Mouse (Mus musculus): ENCODE measurements at regions not wholly inside any gene's neighbourhood (a gene's known extent, or its start where the extent isn't known, plus 50 kb on each side); places are given as distances from the start of the nearest gene placed in this dataset.
"Not testable (repeated sequence)": the region's sequence is repeated elsewhere in the genome, so short reads cannot be mapped to it uniquely, and the experiment has no call there.

DNA sequence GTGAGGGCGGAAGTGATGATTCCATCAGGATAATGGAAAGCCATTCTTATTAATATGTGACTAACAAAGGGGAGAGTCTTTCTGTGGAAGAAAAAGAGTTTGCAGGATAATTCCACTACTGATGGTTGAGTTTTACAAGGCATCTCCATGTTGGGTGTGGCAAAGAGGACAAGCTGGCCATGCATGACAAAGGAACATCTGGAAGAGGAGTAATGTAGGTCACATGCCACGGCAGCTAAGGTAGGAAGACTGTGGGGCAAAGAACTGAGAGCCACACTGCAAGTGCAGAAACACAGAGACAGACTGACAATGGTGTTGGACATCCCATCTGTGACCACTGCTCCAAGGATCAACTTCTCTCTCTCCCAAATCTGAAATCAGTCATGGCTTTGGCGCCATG, 196.4 kb upstream of the Gdi2 start:
- in situ Hi-C loops (cut with MboI, MseI) = loop anchor here (5.0 kb wide), 1 partner anchor 66 kb away; no protein-coding TSS in a partner anchor

DNA sequence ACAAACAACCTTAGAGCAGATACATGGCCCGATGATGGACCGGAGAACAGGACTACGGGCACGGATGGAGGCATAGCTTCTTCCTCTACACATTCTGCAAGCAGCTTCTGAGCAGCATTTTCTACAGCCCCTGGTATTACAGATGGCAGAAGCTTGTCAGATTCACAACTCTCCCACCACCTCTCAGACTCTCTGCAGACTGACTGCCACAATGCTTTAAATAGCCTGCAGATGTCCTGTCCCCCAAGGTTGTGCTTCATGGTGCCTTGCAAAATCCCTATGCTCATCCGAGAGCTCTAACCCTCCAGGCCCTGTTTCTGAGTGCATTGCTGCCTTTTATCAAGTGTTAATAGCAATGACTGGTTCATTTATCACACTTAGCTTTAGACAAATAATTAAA, 194.3 kb upstream of the Gdi2 start:
- in situ Hi-C loops (cut with MboI, MseI) = loop anchor here (5.0 kb wide), 1 partner anchor 64 kb away; no protein-coding TSS in a partner anchor

DNA sequence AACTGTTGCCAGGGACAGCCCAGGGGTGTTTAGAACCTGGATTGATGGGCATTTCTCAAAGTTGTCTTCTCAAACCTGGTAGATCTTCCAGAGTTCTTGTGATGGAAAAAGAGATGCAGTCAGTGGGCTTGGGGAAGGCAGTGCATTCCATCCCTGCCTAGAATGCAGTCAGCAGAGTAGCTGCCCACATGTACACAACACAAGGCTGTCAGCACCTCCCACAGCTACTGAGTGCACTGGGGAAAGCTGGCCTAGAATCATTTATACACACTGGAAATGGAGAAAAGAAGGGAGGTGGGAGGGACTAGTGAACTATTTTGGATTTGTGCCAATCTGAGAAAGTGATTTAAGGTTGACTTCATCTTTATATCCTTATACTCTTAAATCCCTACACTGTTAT, 183.0 kb upstream of the Gdi2 start:
- in situ Hi-C loops (cut with MboI, MseI) = not testable (repeated sequence)

DNA sequence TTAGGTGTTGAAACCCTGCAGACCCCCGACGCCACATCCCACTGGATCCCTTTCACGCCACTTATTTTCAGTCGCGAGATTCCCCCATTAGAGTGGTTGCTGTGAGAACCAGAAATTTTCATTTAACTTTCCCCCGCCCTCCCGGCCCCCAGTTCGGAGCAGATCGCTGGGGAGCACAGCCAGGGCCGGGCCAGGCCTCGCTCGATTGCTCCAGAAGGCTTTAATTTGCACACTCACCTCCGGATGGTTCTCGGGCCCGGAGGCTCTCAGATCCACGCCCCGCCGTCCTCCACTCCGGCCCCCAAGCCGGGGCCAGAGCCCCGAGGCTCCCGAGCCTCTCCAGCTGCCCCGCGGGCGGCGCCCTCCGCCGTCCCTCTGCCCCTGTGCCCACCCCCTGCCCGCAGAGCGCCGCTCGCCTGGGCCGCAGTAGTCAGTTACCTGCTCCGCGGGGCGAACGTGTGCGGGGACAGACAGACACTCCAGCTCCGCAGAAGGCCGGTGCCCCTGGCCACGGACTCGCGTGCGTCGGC, 179.7 kb upstream of the Gdi2 start:
- in situ Hi-C loops (cut with MboI, MseI) = no loop called here

DNA sequence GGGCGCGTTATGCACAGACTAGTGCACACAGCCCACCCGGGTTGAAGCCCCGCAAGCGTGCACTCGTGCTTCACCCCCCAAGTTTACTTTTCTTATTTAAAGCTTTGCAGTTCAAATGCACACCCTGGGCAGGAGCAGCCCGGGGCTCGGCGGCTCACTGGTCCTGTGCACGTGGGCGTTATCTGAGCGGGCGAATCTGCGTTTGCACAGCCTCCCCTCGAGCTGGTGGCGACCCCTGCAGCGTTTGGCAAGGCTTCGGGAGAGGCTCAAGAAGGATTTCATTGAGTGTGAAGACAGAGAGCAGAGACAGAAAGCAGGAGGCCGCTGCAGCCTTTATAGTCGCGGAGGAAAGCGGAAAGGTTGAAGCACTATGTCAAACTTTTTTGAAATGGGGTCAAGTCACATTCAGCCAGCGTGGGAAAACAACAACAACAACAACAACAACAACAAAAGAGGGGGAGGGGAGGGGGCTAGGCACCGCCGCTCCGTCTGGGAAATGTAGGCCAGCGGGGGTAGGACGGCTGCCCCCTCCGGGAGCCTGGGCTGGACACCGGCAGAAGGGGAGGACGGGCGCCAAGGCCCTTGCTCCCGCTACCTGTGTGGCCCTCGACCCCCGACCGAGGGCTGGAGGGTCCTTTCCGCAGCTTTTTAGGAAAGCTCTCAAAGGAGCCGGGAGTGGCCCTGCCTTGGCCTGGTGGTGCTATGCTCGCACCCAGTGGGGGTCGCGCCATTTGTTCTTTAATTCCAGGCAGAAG, 178.7 kb upstream of the Gdi2 start:
- in situ Hi-C loops (cut with MboI, MseI) = no loop called here

DNA sequence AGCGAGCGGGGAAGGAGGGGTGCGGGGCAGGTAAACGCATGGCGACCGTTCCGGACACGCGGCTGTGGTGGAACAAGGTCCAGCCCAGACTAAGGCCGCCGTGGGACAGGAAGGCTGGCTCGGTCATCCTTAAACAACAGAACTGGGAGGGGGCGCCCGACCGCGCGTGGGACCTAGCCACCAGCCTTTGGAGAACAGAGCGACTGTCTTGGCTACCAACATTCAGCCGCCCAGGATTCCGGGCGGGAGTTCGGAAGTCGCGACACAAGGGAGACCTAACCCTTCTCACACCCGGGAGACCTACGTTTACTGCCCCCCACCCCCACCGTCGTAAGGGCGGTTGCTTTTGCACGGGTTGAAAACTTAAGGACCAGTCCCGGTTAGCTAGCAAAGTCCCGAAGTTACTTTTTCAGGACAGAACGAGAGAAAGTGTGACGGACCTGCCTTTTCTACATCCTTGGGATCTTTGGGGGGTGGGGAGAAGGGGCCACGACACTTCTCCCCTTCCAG, 178.1 kb upstream of the Gdi2 start:
- in situ Hi-C loops (cut with MboI, MseI) = not testable (repeated sequence)

DNA sequence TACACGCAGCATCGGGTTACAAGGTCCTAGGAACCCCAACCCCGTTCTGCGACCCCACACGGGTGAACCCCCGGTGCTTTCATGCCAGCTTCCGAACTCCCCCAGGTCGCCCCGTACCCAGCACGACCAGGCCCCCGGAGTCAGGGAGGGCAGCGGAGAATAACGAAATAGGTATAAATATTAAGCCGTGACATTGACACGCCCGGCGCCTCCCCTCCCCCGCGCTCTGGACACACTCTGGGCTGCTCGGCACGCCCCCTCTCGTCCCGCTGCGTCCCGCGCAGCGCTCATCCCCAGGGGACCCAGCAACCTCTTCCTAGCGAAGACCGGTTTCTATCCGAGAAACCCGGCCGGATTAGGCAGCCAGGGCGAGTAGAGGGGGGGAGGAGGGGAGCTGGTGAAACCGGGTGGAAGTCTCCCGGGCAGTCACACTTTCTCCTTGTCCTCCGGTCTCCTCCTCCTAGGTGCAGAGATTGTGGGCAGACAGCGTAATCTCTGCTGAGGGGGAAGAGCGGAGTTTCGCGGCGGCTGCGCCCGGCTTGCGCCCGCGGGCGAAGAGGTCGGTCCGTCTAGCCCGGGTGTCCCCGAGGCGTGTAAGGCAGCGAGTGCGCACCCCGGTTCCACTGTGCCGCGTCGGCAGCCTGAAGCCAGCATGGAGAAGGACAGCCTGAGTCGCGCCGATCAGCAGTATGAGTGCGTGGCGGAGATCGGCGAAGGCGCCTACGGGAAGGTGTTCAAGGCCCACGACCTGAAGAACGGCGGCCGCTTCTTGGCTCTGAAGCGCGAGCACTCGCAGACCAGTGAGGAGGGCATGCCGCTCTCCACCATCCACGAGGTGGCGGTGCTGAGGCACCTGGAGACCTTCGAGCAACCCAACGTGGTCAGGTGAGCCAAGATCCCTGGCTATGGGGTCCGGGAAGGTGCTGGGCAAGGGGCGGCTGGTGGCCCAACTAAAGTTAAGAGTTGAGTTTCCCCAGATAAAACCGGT, 177.1 kb upstream of the Gdi2 start:
- in situ Hi-C loops (cut with MboI, MseI) = no loop called here

DNA sequence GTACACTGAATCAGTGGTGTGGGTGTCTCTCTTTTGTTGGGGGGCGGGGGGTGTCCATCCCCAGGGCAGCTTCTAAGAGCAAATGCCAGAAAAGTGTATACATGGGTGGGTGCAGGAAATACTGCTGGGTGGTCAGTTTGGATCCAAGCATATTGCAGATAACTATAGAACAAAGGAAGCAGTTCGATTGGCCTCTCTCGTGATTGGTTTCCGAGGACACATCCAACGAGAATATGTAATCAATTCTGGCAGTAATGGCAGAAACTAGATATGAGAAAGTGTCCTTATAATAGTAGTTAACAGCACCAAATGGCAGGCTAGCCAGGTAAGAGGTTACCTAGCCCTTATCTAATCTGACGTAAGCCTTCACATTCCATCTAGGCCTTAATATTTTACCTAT, 165.2 kb upstream of the Gdi2 start:
- in situ Hi-C loops (cut with MboI, MseI) = no loop called here

DNA sequence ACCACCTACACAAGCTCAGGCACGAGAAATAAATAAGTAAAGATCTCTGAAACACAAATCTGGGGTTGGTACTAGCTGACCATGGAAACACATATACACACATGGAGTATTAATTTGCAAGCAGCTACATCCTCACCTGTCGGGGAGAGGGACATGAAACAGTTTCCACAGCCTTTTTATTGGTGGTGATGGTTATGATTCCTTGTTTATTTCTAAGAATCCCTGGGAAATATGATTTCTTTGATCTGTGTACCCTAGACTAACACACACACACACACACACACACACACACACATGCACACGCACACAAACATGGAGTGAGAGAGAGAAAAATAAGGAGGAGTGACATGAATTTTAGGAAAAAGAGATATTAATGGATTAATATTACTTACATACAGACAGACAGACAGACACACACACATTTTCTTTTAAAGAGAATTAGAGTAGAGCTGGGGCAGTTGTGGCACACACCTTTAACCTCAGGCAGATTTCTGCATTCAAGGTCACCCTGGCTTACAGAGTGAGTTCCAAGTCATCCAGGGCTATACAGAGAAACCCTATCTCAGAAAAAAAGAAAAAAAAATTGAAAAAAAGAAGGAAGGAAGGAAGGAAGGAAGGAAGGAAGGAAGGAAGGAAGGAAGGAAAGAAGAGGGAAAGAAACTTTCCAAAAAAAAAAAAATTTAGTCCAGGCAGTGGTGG, 164.2 kb upstream of the Gdi2 start:
- in situ Hi-C loops (cut with MboI, MseI) = not testable (repeated sequence)

DNA sequence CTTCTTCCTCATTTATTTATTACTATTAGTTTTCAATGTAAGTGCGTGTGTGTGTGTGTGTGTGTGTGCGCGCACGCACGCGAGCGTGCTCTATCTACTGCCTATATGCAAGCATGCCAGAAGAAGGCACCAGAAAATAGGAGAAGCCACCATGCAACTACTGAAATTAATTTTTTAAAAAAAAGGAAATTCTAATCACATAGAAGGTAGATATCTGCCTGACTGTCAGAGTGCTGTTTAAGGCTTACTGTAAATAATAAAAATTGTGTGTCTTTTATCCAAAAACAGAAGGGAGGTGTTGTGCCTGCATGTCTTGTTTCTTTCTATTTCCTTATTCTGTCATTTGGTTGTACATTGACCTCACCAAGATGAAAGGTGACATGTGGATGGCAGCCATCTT, 163.1 kb upstream of the Gdi2 start:
- in situ Hi-C loops (cut with MboI, MseI) = no loop called here

DNA sequence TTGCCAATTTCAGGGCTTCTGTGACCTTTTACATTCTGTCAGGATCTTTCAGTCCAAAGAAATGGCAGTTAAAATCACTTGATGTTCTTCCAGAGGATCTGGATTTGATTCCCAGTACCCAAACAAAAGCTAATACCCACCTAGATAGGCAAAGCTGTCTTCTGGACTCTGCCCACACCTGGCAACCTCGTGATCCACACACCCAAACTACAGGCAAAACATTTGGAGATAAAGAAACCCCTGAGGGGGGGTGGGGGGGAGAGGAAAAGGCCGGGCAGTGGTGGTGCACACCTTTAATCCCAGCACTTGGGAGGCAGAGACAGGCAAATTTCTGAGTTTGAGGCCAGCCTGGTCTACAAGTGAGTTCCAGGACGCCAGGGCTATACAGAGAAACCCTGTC, 160.1 kb upstream of the Gdi2 start:
- in situ Hi-C loops (cut with MboI, MseI) = not testable (repeated sequence)

DNA sequence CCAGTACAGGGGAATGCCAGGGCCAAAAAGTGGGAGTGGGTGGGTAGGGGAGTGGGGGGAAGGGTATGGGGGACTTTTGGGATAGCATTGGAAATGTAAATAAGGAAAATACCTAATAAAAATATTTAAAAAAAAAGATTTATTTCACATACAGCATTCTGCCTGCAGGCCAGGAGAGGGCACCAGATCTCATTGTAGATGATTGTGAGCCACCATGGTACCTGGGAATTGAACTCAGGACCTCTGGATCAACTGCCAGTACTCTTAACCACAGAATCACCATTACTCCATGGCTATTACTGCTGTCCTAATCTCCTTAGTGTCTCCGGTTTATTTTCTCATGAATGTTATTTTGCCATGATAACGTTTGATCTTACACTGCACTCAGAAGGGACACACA, 132.1 kb upstream of the Gdi2 start:
- in situ Hi-C loops (cut with MboI, MseI) = loop anchor here (5.0 to 10.0 kb wide), 4 partner anchors 63 to 509 kb away; partner anchors contain the start of genes Net1 (in 1 of the 2) and Tubal3 (in 1 of the 2)

DNA sequence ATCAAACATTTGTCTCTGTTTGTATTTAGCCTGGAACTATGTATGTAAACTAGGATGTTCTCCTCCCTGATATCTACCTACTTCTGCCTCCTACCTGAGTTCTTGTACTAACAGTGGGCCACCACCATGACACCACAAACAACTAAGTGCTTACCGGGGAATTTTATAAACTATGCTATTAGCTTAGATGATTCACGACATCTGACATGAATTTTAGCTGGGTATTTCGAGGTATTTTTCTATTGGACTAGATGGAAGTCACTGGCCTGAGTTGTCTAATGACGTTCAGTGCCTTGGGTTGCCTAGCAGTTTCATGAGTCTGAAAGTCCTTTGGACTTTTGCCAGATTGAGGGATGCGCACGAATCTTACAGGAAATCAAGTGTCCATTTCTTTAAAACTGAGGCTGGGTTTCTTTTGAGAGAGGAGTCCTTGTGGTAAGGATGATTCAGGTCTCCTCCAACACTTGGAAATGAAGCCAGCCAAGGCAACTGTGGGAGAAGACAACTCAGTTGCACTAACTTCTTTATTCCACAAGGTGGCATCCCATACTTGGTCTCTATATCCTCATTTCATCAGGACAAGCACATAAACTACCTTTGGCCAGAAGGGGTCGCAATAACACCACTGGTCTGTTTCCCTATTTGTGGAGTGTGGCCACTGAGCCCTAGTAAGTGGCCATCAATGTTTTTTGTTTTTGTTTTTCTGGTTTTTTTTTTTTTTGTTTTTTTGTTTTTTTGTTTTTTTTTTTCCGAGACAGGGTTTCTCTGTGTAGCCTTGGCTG, 131.4 kb upstream of the Gdi2 start:
- in situ Hi-C loops (cut with MboI, MseI) = loop anchor here (5.0 to 10.0 kb wide), 4 partner anchors 64 to 508 kb away; partner anchors contain the start of genes Net1 (in 1 of the 2) and Tubal3 (in 1 of the 2)

DNA sequence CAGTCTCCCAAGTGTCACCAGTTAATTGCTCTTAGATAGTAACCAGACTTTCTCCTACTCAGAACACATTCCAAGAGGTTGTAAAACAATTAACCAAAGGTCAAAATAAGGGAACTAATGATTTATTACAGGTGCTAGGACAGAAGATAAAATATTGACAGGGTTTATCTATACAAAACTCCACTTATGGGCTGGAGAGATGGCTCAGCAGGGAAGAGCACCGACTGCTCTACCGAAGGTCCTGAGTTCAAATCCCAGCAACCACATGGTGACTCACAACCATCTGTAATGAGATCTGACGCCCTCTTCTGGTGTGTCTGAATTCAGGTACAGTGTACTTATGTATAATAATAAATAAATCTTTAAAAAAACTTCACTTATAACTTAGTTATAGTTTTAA, 127.6 kb upstream of the Gdi2 start:
- in situ Hi-C loops (cut with MboI, MseI) = loop anchor here in 1 of 2 experiments (5.0 kb wide), 1 partner anchor 137 kb away; no protein-coding TSS in a partner anchor

DNA sequence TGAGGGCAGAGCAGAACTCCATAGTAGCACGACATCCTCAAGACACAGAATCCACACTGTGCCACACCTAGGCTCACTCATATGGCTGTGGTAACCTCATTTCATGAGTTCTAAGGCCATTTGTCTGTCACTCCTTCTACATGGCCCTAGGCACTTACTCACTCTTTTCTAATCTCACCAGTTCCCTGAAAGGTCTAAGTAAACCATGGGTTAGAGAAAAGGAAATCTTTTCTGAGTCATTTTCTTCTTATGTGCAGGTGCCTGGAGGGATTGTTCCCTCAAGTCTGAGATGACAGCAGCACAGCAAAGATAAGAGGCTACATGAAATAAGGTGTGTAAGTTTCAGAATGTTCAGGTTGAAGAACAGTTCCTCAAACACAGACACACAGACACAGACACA, 120.8 kb upstream of the Gdi2 start:
- in situ Hi-C loops (cut with MboI, MseI) = no loop called here

DNA sequence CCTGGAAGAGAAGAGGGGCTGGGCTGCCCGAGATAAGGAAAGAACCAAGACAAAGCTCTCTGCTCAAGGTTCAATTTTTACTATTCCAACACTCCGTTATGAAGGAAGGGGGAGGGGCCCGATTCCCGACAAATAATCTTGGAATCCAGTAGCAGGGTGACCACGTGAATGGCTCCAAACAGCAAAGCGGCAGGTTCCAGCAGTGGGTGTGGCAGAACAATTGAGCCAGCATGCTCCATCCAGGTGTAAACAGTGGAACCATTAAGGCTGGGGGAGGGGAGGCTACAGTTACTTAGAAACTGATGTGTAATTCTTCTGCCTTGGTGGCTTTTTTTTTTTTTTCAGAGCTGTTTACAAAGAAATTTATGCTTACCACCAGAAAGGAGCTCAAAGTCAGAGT, 82.5 kb upstream of the Gdi2 start:
- in situ Hi-C loops (cut with MboI, MseI) = not testable (repeated sequence)

DNA sequence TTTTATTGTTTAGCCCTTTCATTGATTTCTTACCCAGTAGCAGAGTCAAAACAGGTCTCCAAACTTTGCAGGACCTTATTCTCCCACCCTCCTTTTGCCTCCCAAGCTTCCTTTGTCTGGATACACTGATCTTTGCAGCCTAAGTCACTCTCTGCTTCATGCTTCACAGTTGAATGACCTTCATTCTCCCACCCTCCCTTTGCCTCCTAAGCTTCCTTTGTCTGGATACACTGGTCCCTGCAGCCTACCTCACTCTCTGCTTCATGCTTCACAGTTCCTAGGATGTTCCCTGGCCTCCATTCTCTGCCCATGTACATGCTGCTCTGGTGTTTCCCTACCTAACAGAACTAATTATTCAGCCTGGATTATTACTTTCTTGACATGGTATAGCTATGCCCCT, 61.0 kb upstream of the Gdi2 start:
- in situ Hi-C loops (cut with MboI, MseI) = loop anchor here in 1 of 2 experiments (5.0 kb wide), 1 partner anchor 55 kb away; no protein-coding TSS in a partner anchor

DNA sequence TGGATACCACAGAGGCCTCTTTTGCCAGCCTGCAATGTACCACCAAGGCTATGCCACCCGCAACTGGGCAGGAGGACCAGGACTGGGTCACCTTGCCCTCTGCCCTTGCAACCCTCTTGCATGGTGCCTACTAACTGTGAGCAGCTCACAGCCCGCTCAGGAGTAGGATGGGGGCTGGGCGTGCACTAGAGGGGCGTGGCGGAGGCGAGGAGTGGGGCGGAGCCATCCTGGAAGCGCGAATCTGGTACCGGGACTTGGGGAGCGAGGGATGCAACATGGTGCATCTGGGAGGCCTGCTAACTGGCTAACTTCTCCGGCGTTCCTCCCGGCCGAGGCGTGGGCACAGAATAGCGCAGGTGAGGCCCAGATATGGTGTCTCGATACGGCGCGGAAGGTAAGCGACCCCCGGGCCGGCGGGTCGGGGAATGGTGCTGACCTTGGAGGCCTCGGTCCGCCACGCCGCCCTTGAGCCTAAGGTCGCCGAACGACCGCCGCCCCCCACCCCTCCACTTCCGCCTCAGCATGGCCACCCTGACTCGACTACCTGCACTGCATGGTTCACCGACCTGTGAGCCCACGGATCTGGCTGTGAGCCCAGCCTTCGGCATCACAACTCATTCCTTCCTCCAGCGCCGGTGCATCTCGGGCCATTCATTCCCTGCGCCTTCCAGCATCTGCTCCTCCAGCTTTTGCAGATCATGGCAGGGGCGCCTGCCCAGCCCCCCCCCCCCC, 59.7 kb upstream of the Gdi2 start:
- in situ Hi-C loops (cut with MboI, MseI) = loop anchor here in 1 of 2 experiments (5.0 kb wide), 1 partner anchor 54 kb away; no protein-coding TSS in a partner anchor

Data from T-helper 17 cell (primary cell).